ENCODE assay signal across 10 mouse cellular contexts in genomic region chr9:108669875-108670274, GRCm38 (mm10). TPM values are rescaled to one million over a fixed set of nuclear protein-coding genes. Genes with fewer than 3 reads are reported as not detected.
A peak's percentile ranks its signal among the peaks of the same experiment; 100 is the strongest.
DNase-seq lines count a peak whose midpoint lies in the region; ATAC-seq lines count a peak whose summit lies in the region.
"Had no signal": no experiment of that assay in that cellular context is flagged by ENCODE, and none has a peak within 500 bp of the region (broad histone marks: within the 10 kb centered on the region; RNA-seq: fewer than 3 reads in every experiment).

No protein-coding gene starts in this region.

- no peaks in the 10 kb centered on the region for H3K27me3 ChIP-seq in intestine, embryonic 16.5 days (replicated peaks; ENCODE audit: control insufficient read depth, insufficient read depth, low read length)
- no peaks in the 10 kb centered on the region for H3K27me3 ChIP-seq in intestine, embryonic 15.5 days (replicated peaks)
- H3K27me3 ChIP-seq in embryonic facial prominence, embryonic 10.5 days (replicated peaks; ENCODE audit: low read depth, poor library complexity, severe bottlenecking), result no peaks in the 10 kb centered on the region

- 63% methylated on average over 8 of the region's 8 CpGs for WGBS in intestine, embryonic 16.5 days
- WGBS in intestine, embryonic 15.5 days, result 60% methylated on average over 8 of the region's 8 CpGs
- WGBS in embryonic facial prominence, embryonic 10.5 days, result 58% methylated on average over 8 of the region's 8 CpGs

- peaks cover 15% of the 10 kb centered on the region for H3K36me3 ChIP-seq in intestine, embryonic 16.5 days (ENCODE audit: control insufficient read depth, insufficient read depth, low read length)
- peaks cover 11% of the 10 kb centered on the region; the same call in 1 of the 2 replicates for H3K36me3 ChIP-seq in intestine, embryonic 15.5 days
- peaks cover 41% of the 10 kb centered on the region for H3K36me3 ChIP-seq in embryonic facial prominence, embryonic 10.5 days (replicated peaks)

- H3K4me2 ChIP-seq in intestine, embryonic 16.5 days (ENCODE audit: low read depth, low read length), result no peak overlapping the region
- H3K4me2 ChIP-seq in intestine, embryonic 15.5 days (replicated peaks), result no peak overlapping the region
- H3K4me2 ChIP-seq: hindbrain, embryonic 14.5 days had no signal

- H3K9ac ChIP-seq in intestine, embryonic 16.5 days (ENCODE audit: low read depth, low read length), result no peak overlapping the region
- no peak overlapping the region for H3K9ac ChIP-seq in intestine, embryonic 15.5 days
- H3K9ac ChIP-seq: hindbrain, embryonic 14.5 days had no signal

- H3K9me3 ChIP-seq in intestine, embryonic 16.5 days (ENCODE audit: control insufficient read depth, low read length), result peaks cover 6% of the 10 kb centered on the region
- H3K9me3 ChIP-seq in intestine, embryonic 15.5 days, result no peaks in the 10 kb centered on the region; the same call in 1 of the 2 replicates
- H3K9me3 ChIP-seq in embryonic facial prominence, embryonic 10.5 days, result no peaks in the 10 kb centered on the region

- ATAC-seq in intestine, embryonic 16.5 days, result peak; percentile 48; the same call in 1 of the 2 replicates
- ATAC-seq in intestine, embryonic 15.5 days, result no peak

- no peak overlapping the region for H3K4me3 ChIP-seq in intestine, embryonic 16.5 days (ENCODE audit: low read length)
- no peak overlapping the region for H3K4me3 ChIP-seq in intestine, embryonic 15.5 days (replicated peaks)
- no peak overlapping the region for H3K4me3 ChIP-seq in embryonic facial prominence, embryonic 10.5 days

- no peaks in the 10 kb centered on the region for H3K4me1 ChIP-seq in intestine, embryonic 16.5 days (ENCODE audit: control insufficient read depth, insufficient read depth, low read length)
- H3K4me1 ChIP-seq in intestine, embryonic 15.5 days (replicated peaks), result no peaks in the 10 kb centered on the region
- no peaks in the 10 kb centered on the region for H3K4me1 ChIP-seq in embryonic facial prominence, embryonic 10.5 days

- H3K27ac ChIP-seq in intestine, embryonic 16.5 days (ENCODE audit: low read length), result no peak overlapping the region
- no peak overlapping the region for H3K27ac ChIP-seq in intestine, embryonic 15.5 days
- no peak overlapping the region for H3K27ac ChIP-seq in embryonic facial prominence, embryonic 10.5 days (replicated peaks)
- H3K27ac ChIP-seq: hindbrain, embryonic 14.5 days had no signal

- DNase-seq in right cerebral cortex, postnatal 14 days, result peak; percentile 16
- no peak for DNase-seq in right cerebral cortex, adult 2 months (ENCODE audit: low spot score in 2 of 2)
- DNase-seq in embryonic facial prominence, embryonic 10.5 days (ENCODE audit: low spot score), result peak; percentile 24
- DNase-seq in telencephalon, adult 2 months (ENCODE audit: low read depth, low spot score), result peak; percentile 17
- no peak for DNase-seq in right cerebral cortex, postnatal 4 days
- DNase-seq: gastrocnemius, postnatal 10 days; thymus, postnatal 36 days had no signal

RNA-seq across cellular contexts. Expression of gene Slc25a20, which starts 8.0 kb away (rescaled TPM):
- 111 and 117 TPM in 2 replicates for polyA plus RNA-seq in intestine, embryonic 16.5 days (2015; fragmentation: Nextera tagmentation; extraction: Ambion mirVana)
- 77.1 and 83.3 TPM in 2 replicates for polyA plus RNA-seq in intestine, embryonic 15.5 days (2015; fragmentation: Nextera tagmentation; extraction: Ambion mirVana)
- polyA plus RNA-seq in embryonic facial prominence, embryonic 10.5 days (2016; fragmentation: Nextera tagmentation; extraction: Ambion mirVana), result 30.4 and 35.1 TPM in 2 replicates

RNA-seq across cellular contexts. Expression of gene Prkar2a, which starts 19.2 kb away (rescaled TPM):
- 32.8 and 36.9 TPM in 2 replicates for polyA plus RNA-seq in intestine, embryonic 16.5 days (2015; fragmentation: Nextera tagmentation; extraction: Ambion mirVana)
- polyA plus RNA-seq in intestine, embryonic 15.5 days (2015; fragmentation: Nextera tagmentation; extraction: Ambion mirVana), result 51.9 and 55.0 TPM in 2 replicates
- polyA plus RNA-seq in embryonic facial prominence, embryonic 10.5 days (2016; fragmentation: Nextera tagmentation; extraction: Ambion mirVana), result 24.7 and 26.2 TPM in 2 replicates

RNA-seq across cellular contexts. Expression of gene Arih2, which starts 20.7 kb away (rescaled TPM):
- polyA plus RNA-seq in intestine, embryonic 16.5 days (2015; fragmentation: Nextera tagmentation; extraction: Ambion mirVana), result 41.2 and 42.9 TPM in 2 replicates
- polyA plus RNA-seq in intestine, embryonic 15.5 days (2015; fragmentation: Nextera tagmentation; extraction: Ambion mirVana), result 41.0 and 46.4 TPM in 2 replicates
- 57.9 and 62.5 TPM in 2 replicates for polyA plus RNA-seq in embryonic facial prominence, embryonic 10.5 days (2016; fragmentation: Nextera tagmentation; extraction: Ambion mirVana)

Comparison
In these comparisons a context has a peak if more than half of its experiments do, and no peak if none do; other contexts are left out.
1. DNase-seq: peak in right cerebral cortex, postnatal 14 days (single experiment), embryonic facial prominence, embryonic 10.5 days (single experiment) and telencephalon, adult 2 months (single experiment); none in right cerebral cortex, adult 2 months (0 of 2) and right cerebral cortex, postnatal 4 days (single experiment).